Mouse (Mus musculus): ENCODE data around the gene Plcl2. TPM values are rescaled to one million over a fixed set of nuclear protein-coding genes. Genes with fewer than 3 reads are reported as not detected.
"Not testable (repeated sequence)": the region's sequence is repeated elsewhere in the genome, so short reads cannot be mapped to it uniquely, and the experiment has no call there.

The Plcl2 gene
- polyA plus RNA-seq, 1 experiment: 11.5 TPM

- no peaks in the 10 kb centered on the region; the same call in 1 of the 2 replicates for H3K4me1 ChIP-seq (ENCODE audit: control insufficient read depth, insufficient read depth, insufficient read length)
- no peak overlapping the region for H3K4me3 ChIP-seq (ENCODE audit: extremely low read depth, insufficient read depth, insufficient read length)
- DNase-seq (ENCODE audit: low read depth in 1 of 2, low spot score in 2 of 2): no peak
- TF ChIP-seq CTCF (IDR thresholded peaks at IDR 0.05; ENCODE audit: extremely low read depth, insufficient read depth, insufficient read length, insufficient replicate concordance) (no peak), POLR2A (IDR thresholded peaks at IDR 0.05; ENCODE audit: low read depth, low read length) (no peak)
- H3K36me3 ChIP-seq (ENCODE audit: control insufficient read depth, insufficient read depth, low read length): no peaks in the 10 kb centered on the region
- WGBS: 88% methylated on average over 12 of the region's 12 CpGs
- no peaks in the 10 kb centered on the region for H3K27me3 ChIP-seq (ENCODE audit: control insufficient read depth, insufficient read depth, low read length)
- no peak overlapping the region for H3K27ac ChIP-seq (ENCODE audit: insufficient read depth, low read length)
Measured at GRCm38 (mm10) chr17:50557566-50558238, 48.5 kb downstream of the Plcl2 start.

DNA sequence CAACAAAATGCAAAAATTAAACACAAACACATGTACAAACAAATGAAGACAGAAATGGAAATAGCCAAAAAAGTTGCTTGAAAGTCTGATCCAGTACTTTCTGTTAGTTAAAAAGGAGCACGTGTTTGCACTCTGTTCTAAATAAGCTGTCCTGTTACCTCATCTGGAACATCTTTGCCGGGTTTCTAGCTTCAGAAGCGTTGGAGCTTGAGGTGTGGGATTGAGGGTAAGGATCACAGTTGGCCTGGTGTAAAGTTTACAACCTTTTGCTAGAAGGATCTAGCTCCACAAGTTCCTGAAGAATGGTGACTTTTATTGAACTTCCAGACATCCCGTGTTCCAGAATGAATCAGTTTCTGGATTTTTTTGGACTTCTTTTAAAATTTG lies 49.0 kb downstream of the Plcl2 start:
- H3K27ac ChIP-seq (ENCODE audit: insufficient read depth, low read length): no peak overlapping the region
- TF ChIP-seq CTCF (IDR thresholded peaks at IDR 0.05; ENCODE audit: extremely low read depth, insufficient read depth, insufficient read length, insufficient replicate concordance) (no peak), POLR2A (IDR thresholded peaks at IDR 0.05; ENCODE audit: low read depth, low read length) (no peak)
- H3K4me1 ChIP-seq (ENCODE audit: control insufficient read depth, insufficient read depth, insufficient read length): no peaks in the 10 kb centered on the region; the same call in 1 of the 2 replicates
- 89% methylated on average over 4 of the region's 4 CpGs for WGBS
- no peaks in the 10 kb centered on the region for H3K27me3 ChIP-seq (ENCODE audit: control insufficient read depth, insufficient read depth, low read length)
- no peaks in the 10 kb centered on the region for H3K36me3 ChIP-seq (ENCODE audit: control insufficient read depth, insufficient read depth, low read length)
- no peak overlapping the region for H3K4me3 ChIP-seq (ENCODE audit: extremely low read depth, insufficient read depth, insufficient read length)
- DNase-seq (ENCODE audit: low read depth in 1 of 2, low spot score in 2 of 2): no peak

DNA sequence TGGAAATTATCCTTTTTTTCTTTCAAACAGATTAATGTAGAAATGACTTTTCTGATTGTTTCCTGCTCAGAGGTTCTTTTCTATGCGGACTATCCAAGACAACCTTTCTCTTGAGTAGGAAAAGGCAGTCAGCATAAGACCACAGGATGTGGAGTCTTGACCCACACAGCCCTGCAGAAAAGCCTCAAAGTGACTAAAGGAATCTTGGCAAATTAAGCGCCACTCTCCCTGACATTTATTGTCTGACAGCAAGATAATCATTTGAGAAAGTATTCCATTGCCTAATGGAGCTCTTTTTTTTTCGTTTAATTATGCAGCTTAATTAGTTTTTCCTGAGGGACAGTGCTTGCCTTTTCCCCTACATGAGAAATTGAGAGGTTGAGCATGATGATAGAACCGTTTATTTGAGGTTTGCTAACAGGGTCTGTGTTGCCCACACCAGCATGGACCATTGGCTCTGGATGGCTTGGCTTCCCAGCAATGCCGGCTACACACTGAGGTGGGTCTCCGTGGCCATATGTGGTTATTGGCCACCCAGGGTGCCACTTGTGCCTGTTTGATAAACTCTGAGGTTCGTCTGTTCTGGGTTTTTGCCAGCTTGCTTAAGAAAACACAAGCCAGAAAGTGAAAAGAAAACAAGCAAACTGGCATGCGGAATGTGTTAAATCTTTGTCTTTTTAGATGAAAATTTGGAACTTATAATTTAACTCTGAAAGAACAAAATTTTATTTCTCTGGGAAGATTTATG lies 56.3 kb downstream of the Plcl2 start:
- WGBS: 75% methylated on average over 8 of the region's 8 CpGs

DNA sequence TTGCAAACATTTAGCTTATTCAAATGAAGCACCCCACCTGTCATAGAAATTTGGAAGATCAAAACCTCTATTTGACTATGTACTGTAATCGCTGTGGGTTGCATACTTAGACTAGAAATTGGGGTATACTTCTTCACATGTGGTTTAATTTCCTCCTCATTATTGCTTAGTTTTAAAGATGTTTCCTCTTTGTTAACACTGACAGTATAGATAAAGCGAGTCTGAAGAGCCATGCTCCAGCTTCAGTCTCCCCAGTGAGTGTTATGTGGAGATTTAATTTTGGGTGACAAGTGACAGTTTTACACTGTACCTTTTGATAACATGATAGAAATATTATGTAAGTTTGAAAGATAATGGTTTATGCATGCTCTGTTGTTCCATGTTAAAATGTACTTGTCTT lies 59.6 kb downstream of the Plcl2 start:
- Histone ChIP-seq H3K36me3 (ENCODE audit: control insufficient read depth, insufficient read depth, low read length) (no peaks in the 10 kb centered on the region; the same call in 1 of the 2 replicates), H3K27ac (ENCODE audit: insufficient read depth, low read length) (no peak overlapping the region), H3K4me1 (ENCODE audit: control insufficient read depth, insufficient read depth, insufficient read length) (peaks cover 8% of the 10 kb centered on the region), H3K4me3 (ENCODE audit: extremely low read depth, insufficient read depth, insufficient read length) (no peak overlapping the region), H3K27me3 (ENCODE audit: control insufficient read depth, insufficient read depth, low read length) (no peaks in the 10 kb centered on the region)
- WGBS: 40% methylated on average over 2 of the region's 2 CpGs
- no peak for DNase-seq (ENCODE audit: low read depth in 1 of 2, low spot score in 2 of 2)
- TF ChIP-seq POLR2A (IDR thresholded peaks at IDR 0.05; ENCODE audit: low read depth, low read length) (no peak), CTCF (IDR thresholded peaks at IDR 0.05; ENCODE audit: extremely low read depth, insufficient read depth, insufficient read length, insufficient replicate concordance) (no peak)

More for the DNA sequence above, 56.3 kb downstream of the Plcl2 start:
- no peak for DNase-seq (ENCODE audit: low read depth in 1 of 2, low spot score in 2 of 2)
- TF ChIP-seq CTCF (IDR thresholded peaks at IDR 0.05; ENCODE audit: extremely low read depth, insufficient read depth, insufficient read length, insufficient replicate concordance) (no peak), POLR2A (IDR thresholded peaks at IDR 0.05; ENCODE audit: low read depth, low read length) (no peak)
- H3K4me3 ChIP-seq (ENCODE audit: extremely low read depth, insufficient read depth, insufficient read length): no peak overlapping the region
- H3K4me1 ChIP-seq (ENCODE audit: control insufficient read depth, insufficient read depth, insufficient read length): peaks cover 2% of the 10 kb centered on the region; the same call in 1 of the 2 replicates
- no peaks in the 10 kb centered on the region for H3K36me3 ChIP-seq (ENCODE audit: control insufficient read depth, insufficient read depth, low read length)
- no peak overlapping the region for H3K27ac ChIP-seq (ENCODE audit: insufficient read depth, low read length)
- H3K27me3 ChIP-seq (ENCODE audit: control insufficient read depth, insufficient read depth, low read length): no peaks in the 10 kb centered on the region

GRCm38 (mm10) chr17:50570228-50570627 lies 61.0 kb downstream of the Plcl2 start:
- 92% methylated on average over 5 of the region's 5 CpGs for WGBS
- H3K4me1 ChIP-seq (ENCODE audit: control insufficient read depth, insufficient read depth, insufficient read length); H3K4me3 ChIP-seq (ENCODE audit: extremely low read depth, insufficient read depth, insufficient read length); H3K27ac ChIP-seq (ENCODE audit: insufficient read depth, low read length); DNase-seq (ENCODE audit: low read depth in 1 of 2, low spot score in 2 of 2); H3K36me3 ChIP-seq (ENCODE audit: control insufficient read depth, insufficient read depth, low read length); H3K27me3 ChIP-seq (ENCODE audit: control insufficient read depth, insufficient read depth, low read length): not testable (repeated sequence)

DNA sequence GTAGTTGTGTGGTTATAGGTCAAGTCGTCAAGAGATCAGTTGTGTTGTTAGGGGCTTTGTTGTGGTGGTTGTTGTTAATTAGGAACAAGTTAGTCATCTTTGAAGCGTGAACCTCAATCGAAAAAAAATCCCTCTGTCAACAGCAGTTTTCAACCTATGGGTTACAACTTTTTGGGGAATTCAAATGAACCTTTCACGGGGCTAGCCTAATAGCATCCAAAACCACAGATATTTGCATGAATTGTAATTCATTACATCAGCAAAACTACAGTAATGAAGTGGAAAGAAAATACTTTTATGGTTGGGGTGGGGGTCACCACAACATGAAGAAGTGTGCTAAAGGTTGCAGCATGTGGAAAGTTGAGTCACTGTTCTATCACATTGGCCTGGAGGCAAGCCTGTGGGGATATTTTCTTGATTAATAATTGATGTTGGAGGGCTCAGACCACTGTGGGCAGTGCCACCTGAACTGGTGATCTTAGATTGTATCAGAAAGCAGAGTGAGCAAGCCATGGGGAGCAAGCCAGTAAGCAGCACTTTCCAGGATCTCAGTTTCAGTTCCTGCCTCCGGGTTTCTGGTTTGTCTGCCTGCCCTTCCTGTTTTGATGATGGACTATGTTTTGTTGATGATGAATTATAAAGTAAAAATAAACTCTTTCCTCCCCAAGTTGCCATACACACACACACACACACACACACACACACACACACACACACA lies 61.6 kb downstream of the Plcl2 start:
- Histone ChIP-seq H3K27me3 (ENCODE audit: control insufficient read depth, insufficient read depth, low read length) (no peaks in the 10 kb centered on the region), H3K36me3 (ENCODE audit: control insufficient read depth, insufficient read depth, low read length) (no peaks in the 10 kb centered on the region; the same call in 1 of the 2 replicates), H3K4me3 (ENCODE audit: extremely low read depth, insufficient read depth, insufficient read length) (no peak overlapping the region), H3K27ac (ENCODE audit: insufficient read depth, low read length) (peak overlapping the region; percentile 70), H3K4me1 (ENCODE audit: control insufficient read depth, insufficient read depth, insufficient read length) (peaks cover 8% of the 10 kb centered on the region)
- WGBS: 32% methylated on average over 5 of the region's 5 CpGs
- no peak for TF ChIP-seq POLR2A (IDR thresholded peaks at IDR 0.05; ENCODE audit: low read depth, low read length)
- DNase-seq (ENCODE audit: low read depth in 1 of 2, low spot score in 2 of 2): peak; percentile 48 to 82

All from spleen, adult 2 months (tissue).